Mouse (Mus musculus): ENCODE measurements at regions not wholly inside any gene's neighbourhood (a gene's known extent, or its start where the extent isn't known, plus 50 kb on each side); places are given as distances from the start of the nearest gene placed in this dataset.
"Not testable (repeated sequence)": the region's sequence is repeated elsewhere in the genome, so short reads cannot be mapped to it uniquely, and the experiment has no call there.

GRCm38 (mm10) chr12:82076766-82077165 lies 92.4 kb upstream of the Sipa1l1 start:
- Histone ChIP-seq H3K4me1 (replicated peaks; ENCODE audit: control insufficient read depth, insufficient read depth, low read length) (no peaks in the 10 kb centered on the region), H3K4me2 (replicated peaks; ENCODE audit: low read depth) (no peak overlapping the region), H3K36me3 (ENCODE audit: control insufficient read depth, insufficient read depth) (no peaks in the 10 kb centered on the region), H3K9me3 (ENCODE audit: control insufficient read depth) (no peaks in the 10 kb centered on the region), H3K27me3 (replicated peaks; ENCODE audit: control insufficient read depth, insufficient read depth, low read length) (no peaks in the 10 kb centered on the region), H3K9ac (ENCODE audit: low read depth, low read length) (no peak overlapping the region), H3K4me3 (ENCODE audit: low read depth, low read length) (no peak overlapping the region), H3K27ac (ENCODE audit: low read depth, low read length) (no peak overlapping the region)
- WGBS, result 73% methylated on average over 8 of the region's 8 CpGs
- ATAC-seq, result no peak
- no peak for TF ChIP-seq CTCF (IDR thresholded peaks at IDR 0.05; ENCODE audit: low read depth)

GRCm38 (mm10) chr12:82077945-82078344 lies 91.2 kb upstream of the Sipa1l1 start:
- Histone ChIP-seq H3K4me3 (ENCODE audit: low read depth, low read length) (no peak overlapping the region), H3K4me2 (replicated peaks; ENCODE audit: low read depth) (no peak overlapping the region), H3K4me1 (replicated peaks; ENCODE audit: control insufficient read depth, insufficient read depth, low read length) (no peaks in the 10 kb centered on the region), H3K9ac (ENCODE audit: low read depth, low read length) (no peak overlapping the region), H3K9me3 (ENCODE audit: control insufficient read depth) (no peaks in the 10 kb centered on the region), H3K36me3 (ENCODE audit: control insufficient read depth, insufficient read depth) (no peaks in the 10 kb centered on the region), H3K27ac (ENCODE audit: low read depth, low read length) (no peak overlapping the region), H3K27me3 (replicated peaks; ENCODE audit: control insufficient read depth, insufficient read depth, low read length) (no peaks in the 10 kb centered on the region)
- ATAC-seq, result no peak
- 93% methylated on average over 5 of the region's 5 CpGs for WGBS
- TF ChIP-seq CTCF (IDR thresholded peaks at IDR 0.05; ENCODE audit: low read depth), result no peak

GRCm38 (mm10) chr12:82078740-82079139 lies 90.4 kb upstream of the Sipa1l1 start:
- Histone ChIP-seq H3K27me3 (replicated peaks; ENCODE audit: control insufficient read depth, insufficient read depth, low read length) (no peaks in the 10 kb centered on the region), H3K27ac (ENCODE audit: low read depth, low read length) (no peak overlapping the region), H3K9me3 (ENCODE audit: control insufficient read depth) (no peaks in the 10 kb centered on the region), H3K9ac (ENCODE audit: low read depth, low read length) (no peak overlapping the region), H3K36me3 (ENCODE audit: control insufficient read depth, insufficient read depth) (no peaks in the 10 kb centered on the region), H3K4me1 (replicated peaks; ENCODE audit: control insufficient read depth, insufficient read depth, low read length) (no peaks in the 10 kb centered on the region), H3K4me3 (ENCODE audit: low read depth, low read length) (no peak overlapping the region), H3K4me2 (replicated peaks; ENCODE audit: low read depth) (no peak overlapping the region)
- TF ChIP-seq CTCF (IDR thresholded peaks at IDR 0.05; ENCODE audit: low read depth), result no peak; the same call in 1 of the 2 replicates
- ATAC-seq, result no peak

- WGBS, result 82% methylated on average over 6 of the region's 6 CpGs
- no peaks in the 10 kb centered on the region for H3K4me1 ChIP-seq (replicated peaks; ENCODE audit: control insufficient read depth, insufficient read depth, low read length)
- H3K27ac ChIP-seq (ENCODE audit: low read depth, low read length), result no peak overlapping the region
- ATAC-seq, result no peak
- H3K9ac ChIP-seq (ENCODE audit: low read depth, low read length), result no peak overlapping the region
- no peak for TF ChIP-seq CTCF (IDR thresholded peaks at IDR 0.05; ENCODE audit: low read depth)
- no peak overlapping the region for H3K4me3 ChIP-seq (ENCODE audit: low read depth, low read length)
- no peaks in the 10 kb centered on the region for H3K9me3 ChIP-seq (ENCODE audit: control insufficient read depth)
- no peaks in the 10 kb centered on the region for H3K36me3 ChIP-seq (ENCODE audit: control insufficient read depth, insufficient read depth)
- no peak overlapping the region for H3K4me2 ChIP-seq (replicated peaks; ENCODE audit: low read depth)
- no peaks in the 10 kb centered on the region for H3K27me3 ChIP-seq (replicated peaks; ENCODE audit: control insufficient read depth, insufficient read depth, low read length)
These were observed 88.8 kb upstream of the Sipa1l1 start for GRCm38 (mm10) chr12:82080196-82080880.

GRCm38 (mm10) chr12:82082596-82082995 lies 86.5 kb upstream of the Sipa1l1 start:
- ATAC-seq; H3K27me3 ChIP-seq (replicated peaks; ENCODE audit: control insufficient read depth, insufficient read depth, low read length); H3K36me3 ChIP-seq (ENCODE audit: control insufficient read depth, insufficient read depth); H3K4me3 ChIP-seq (ENCODE audit: low read depth, low read length); H3K4me1 ChIP-seq (replicated peaks; ENCODE audit: control insufficient read depth, insufficient read depth, low read length); H3K9ac ChIP-seq (ENCODE audit: low read depth, low read length); H3K4me2 ChIP-seq (replicated peaks; ENCODE audit: low read depth); H3K27ac ChIP-seq (ENCODE audit: low read depth, low read length); H3K9me3 ChIP-seq (ENCODE audit: control insufficient read depth): not testable (repeated sequence)
- 94% methylated on average over 4 of the region's 4 CpGs for WGBS
- TF ChIP-seq CTCF (IDR thresholded peaks at IDR 0.05; ENCODE audit: low read depth), result 0 out of 2 replicates have a peak, but pooled peaks have one; percentile 12

- no peaks in the 10 kb centered on the region for H3K9me3 ChIP-seq (ENCODE audit: control insufficient read depth)
- no peaks in the 10 kb centered on the region for H3K36me3 ChIP-seq (ENCODE audit: control insufficient read depth, insufficient read depth)
- 46% methylated on average over 7 of the region's 7 CpGs for WGBS
- no peaks in the 10 kb centered on the region for H3K4me1 ChIP-seq (replicated peaks; ENCODE audit: control insufficient read depth, insufficient read depth, low read length)
- H3K27me3 ChIP-seq (replicated peaks; ENCODE audit: control insufficient read depth, insufficient read depth, low read length), result no peaks in the 10 kb centered on the region
- no peak overlapping the region for H3K4me2 ChIP-seq (replicated peaks; ENCODE audit: low read depth)
- no peak for TF ChIP-seq CTCF (IDR thresholded peaks at IDR 0.05; ENCODE audit: low read depth)
- ATAC-seq, result no peak
- H3K27ac ChIP-seq (ENCODE audit: low read depth, low read length), result no peak overlapping the region
- no peak overlapping the region for H3K4me3 ChIP-seq (ENCODE audit: low read depth, low read length)
- no peak overlapping the region for H3K9ac ChIP-seq (ENCODE audit: low read depth, low read length)
These were observed 83.2 kb upstream of the Sipa1l1 start for GRCm38 (mm10) chr12:82085771-82086400.

Measured in intestine, postnatal 0 days (tissue).